Mouse (Mus musculus) cerebellum, postnatal 36 days (tissue): ENCODE data around the gene Dcbld1.
"Not testable (repeated sequence)": the region's sequence is repeated elsewhere in the genome, so short reads cannot be mapped to it uniquely, and the experiment has no call there.

Experiments used
- DNase-seq, 2 experiments: peaks; one replicate each; pipeline ENCODE4 v3.0.0; 2021 to 2022; ENCODE audit warnings: mixed read lengths in 2 of 2

The Dcbld1 gene

DNA sequence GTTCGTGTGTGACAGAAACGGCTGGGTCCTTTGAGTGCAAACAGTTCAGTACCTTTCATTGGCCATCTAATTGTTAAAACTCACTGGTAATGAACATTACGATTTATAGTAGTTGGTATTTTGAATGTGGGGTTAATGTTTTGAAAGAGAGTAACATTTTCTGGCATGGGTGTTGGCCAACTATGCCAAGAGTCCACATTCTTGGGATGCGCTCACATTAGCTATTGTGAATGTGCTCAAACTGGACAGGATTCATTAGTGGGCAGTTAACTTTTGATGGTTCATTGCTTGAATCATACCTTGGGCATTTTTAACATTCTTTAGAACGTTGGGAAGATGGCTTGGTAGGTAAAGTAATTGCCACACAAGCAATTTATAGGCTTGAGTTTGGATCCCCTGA, 30.7 kb downstream of the Dcbld1 start:
- DNase-seq, result no peak

DNA sequence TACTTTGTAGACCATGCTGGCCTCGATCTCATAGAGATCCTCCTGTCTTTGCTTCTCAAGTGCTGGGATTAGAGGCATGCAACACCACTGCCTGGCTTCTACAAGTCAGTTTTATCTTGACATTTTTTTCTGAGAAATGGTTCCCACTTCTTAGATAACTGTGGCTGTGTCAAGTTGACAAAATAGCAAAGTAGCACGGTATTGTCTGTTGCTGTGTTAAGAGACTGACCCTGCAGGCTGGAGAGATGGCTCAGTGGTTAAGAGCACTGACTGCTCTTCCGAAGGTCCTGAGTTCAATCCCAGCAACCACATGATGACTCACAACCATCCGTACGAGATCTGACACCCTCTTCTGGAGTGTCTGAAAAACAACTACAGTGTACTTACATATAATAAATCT, 35.5 kb downstream of the Dcbld1 start:
- no peak for DNase-seq

DNA sequence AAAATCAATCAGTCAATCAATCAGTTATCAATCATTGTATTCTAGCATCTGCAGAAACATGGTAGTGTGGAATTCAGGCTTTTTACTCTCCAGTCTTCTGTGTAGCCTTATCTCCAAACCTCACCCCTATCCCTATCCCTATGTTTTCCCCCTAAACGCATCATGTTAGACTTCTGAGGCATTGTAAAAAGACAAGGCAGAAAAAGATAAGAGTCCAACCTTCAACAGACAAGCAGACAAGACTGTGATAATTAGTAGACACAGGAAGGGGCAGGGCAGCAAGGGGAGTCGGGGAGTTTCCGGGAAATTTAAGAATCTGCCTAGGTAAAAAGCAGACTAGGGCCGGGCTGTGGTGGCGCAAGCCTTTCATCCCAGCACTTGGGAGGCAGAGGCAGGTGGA, 38.0 kb downstream of the Dcbld1 start:
- no peak for DNase-seq

GRCm38 (mm10) chr10:52273012-52273411, 39.6 kb downstream of the Dcbld1 start:
- no peak for DNase-seq

- DNase-seq, result peak; percentile 21 to 25
Measured at GRCm38 (mm10) chr10:52274001-52274909, 40.8 kb downstream of the Dcbld1 start.

DNA sequence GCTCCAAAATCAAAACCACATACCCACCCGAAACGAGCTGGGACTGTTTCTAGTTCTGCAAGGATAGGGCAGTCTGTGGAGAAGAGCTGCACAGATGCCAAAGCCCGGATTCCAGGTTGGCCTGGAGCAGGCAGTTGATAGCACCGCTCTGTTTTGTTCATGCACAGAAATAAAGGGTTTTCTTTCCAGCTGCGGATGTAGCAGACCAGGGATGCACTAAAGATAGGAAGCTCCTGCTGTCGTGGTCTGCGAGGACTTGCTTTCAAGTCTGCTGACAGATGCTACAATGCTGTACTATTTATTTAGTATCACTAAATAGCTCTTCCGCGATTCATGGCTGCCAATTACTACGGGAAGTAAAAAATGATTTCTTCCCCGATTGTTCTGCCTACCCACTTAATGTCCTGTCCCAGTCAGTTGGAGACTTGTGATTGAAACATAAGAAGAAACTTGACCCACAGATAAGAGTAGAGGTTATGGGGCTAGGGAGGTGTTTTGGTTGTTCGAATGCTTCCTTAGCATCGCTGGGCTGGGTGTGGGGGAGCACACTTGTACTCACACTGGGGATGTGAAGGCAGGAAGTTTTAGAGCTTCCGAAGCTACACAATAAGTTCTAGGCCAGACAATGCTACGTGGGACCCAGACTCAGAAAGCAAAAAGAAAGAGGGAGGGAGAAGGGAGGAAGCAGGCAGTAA, 41.6 kb downstream of the Dcbld1 start:
- DNase-seq, result peak in 1 of 2 experiments; percentile 6

GRCm38 (mm10) chr10:52276579-52276978, 43.2 kb downstream of the Dcbld1 start:
- DNase-seq, result no peak

GRCm38 (mm10) chr10:52277564-52277963, 44.1 kb downstream of the Dcbld1 start:
- DNase-seq, result not testable (repeated sequence)

GRCm38 (mm10) chr10:52278011-52278434, 44.6 kb downstream of the Dcbld1 start:
- DNase-seq, result no peak

- no peak for DNase-seq
Measured at GRCm38 (mm10) chr10:52278866-52279265, 45.4 kb downstream of the Dcbld1 start.

DNA sequence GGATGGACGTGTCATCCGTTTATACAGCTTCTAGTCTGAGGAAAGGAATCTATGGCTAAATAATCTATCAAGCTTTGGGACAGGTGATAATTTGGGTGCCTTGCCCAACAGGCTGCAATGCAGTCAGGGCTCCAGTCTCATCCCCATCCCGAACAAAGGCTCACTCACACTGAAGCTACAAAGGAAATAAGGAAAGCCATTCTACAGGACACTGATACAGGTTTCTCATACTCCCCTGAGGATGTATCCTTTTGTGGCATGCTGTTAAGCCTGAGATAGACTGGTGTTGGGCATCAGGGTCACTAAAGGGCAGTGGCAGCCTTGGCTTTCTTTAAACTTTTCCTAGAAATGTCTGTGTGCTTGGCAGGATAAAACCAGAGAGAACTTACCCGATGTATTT, 46.5 kb downstream of the Dcbld1 start:
- DNase-seq, result no peak

DNA sequence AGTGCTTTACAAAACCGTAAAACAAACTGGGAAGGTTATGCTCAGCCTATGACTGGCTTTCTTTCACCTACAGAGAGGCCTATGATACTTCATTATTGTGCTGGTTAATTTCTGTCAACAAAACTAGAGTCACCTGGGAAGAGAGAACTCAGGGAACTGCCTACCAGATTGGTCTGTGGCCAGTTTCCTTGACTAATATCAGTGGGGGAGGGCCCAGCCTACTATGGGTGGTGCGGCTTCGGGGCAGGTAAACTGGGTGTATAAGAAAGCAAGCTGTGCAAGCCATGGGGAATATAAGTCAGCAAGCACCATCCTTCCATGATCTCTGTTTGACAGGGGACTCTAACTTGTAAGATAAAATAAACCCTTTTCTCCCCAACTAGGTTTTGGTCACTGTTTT, 47.2 kb downstream of the Dcbld1 start:
- DNase-seq, result no peak

DNA sequence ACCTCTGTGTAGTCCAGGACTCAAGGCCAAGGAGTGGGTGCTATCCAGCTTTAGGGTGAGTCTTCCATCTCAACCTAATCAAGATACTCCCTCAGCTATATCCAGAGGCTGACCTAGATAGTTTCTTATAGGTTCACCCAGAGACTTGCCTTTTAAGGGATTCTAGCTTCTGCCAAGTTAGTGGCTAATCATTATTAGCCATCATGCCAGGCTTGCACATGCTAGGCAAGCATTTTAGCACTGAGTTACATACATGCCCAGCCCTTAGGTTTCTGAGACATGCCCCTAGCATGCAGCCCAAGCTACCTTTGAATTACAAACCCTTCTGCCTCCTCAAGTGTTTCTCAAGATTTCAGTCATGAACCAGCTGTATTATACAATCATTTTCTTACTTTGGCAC, 47.9 kb downstream of the Dcbld1 start:
- DNase-seq, result no peak

- no peak for DNase-seq
Measured at GRCm38 (mm10) chr10:52284578-52284977, 51.2 kb downstream of the Dcbld1 start.

DNA sequence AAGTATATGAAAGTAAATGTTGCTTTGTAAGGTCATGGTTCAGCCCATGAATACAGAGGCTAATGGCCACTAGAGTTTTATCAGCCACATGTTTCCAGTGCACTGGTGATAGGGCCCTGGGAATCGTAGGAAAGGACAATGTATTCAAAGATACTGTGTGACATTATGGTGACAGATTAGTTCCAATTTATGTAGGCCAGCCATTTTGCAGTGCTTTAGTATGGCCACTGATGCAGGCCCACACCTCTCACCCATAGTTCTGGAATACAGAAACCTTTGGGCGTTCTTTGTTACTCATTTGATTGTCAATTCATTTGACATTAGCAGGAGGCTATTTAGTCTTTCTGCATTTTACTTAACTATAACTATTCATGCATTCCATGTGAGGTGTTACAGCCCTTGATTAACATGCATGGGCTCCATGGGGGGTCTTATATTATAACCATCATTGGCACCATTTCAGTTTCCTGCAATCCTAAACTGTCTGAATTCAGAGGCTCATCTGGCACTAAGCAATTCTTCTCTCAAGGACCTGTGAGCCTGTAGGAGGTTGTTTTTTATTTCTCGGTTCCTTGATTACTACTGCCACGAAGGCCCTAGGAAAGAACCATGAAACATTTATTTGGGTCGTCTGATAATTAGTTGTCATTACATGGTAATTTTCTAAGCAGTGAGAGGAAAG, 54.6 kb downstream of the Dcbld1 start:
- no peak for DNase-seq

- no peak for DNase-seq
Measured at GRCm38 (mm10) chr10:52289261-52289660, 55.8 kb downstream of the Dcbld1 start.

DNA sequence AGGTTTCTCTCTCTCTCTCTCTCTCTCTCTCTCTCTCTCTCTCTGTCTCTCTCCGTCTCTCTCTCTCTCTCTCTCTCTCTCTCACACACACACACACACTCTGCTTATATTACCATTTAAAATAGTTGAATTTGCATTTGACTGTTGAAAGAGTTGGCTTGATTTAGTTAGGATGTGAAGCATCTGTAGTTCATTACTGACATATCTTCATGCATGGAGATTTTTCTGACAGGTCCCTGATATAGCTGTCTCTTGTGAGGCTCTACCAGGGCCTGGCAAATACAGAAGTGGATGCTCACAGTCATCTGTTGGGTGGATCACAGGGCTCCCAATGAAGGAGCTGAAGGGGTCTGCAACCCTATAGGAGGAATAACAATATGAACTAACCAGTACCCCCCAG, 59.0 kb downstream of the Dcbld1 start:
- not testable (repeated sequence) for DNase-seq

DNA sequence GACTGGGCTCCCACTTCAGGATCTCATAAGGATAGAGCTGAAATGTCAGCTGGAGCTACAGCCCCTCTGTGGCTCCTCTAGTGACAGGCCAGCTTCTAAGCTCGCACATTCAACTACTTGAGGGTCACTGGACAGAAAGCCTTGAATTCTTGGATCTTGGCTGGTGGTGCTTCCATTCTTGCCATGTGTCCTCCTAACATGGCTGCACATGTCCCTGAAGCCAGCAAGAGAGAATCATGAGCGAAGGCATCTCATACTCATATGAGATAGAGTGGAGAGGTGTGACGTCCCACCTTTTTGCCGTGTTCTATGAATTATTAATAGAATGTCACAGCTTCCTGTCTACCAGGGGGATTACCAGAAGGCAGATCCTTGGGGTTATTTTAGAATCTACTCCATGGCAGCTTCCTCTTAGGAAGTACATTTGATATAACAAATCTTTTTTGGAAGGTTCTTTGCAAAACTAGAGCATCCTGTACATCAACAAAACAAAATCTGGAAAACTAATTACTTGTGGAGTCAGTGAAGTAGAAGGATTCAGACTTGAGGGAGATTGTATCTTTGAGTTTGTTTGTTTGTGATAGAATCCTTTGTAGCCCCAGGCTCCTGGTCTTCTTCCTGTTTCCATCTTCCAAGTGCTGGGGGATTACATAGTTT, 60.6 kb downstream of the Dcbld1 start:
- no peak for DNase-seq

GRCm38 (mm10) chr10:52295934-52296333, 62.5 kb downstream of the Dcbld1 start:
- no peak for DNase-seq

DNA sequence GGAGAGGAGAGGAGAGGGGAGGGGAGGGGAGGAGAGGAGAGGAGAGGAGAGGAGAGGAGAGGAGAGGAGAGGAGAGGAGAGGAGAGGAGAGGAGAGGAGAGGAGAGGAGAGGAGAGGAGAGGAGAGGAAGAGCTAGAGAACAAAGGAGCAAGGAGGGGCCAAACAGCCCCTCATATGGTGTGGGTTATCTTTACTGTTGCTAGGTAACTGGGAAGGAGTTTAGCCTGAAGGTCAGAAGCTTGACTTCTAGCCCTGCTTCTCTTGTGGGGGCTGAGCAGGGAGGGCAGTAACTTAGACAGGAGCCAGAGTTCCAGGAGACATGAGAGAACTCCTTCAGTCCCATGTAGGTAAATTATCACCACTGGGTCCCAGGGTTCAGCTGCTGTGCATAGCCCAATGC, 65.1 kb downstream of the Dcbld1 start:
- DNase-seq, result not testable (repeated sequence)

DNA sequence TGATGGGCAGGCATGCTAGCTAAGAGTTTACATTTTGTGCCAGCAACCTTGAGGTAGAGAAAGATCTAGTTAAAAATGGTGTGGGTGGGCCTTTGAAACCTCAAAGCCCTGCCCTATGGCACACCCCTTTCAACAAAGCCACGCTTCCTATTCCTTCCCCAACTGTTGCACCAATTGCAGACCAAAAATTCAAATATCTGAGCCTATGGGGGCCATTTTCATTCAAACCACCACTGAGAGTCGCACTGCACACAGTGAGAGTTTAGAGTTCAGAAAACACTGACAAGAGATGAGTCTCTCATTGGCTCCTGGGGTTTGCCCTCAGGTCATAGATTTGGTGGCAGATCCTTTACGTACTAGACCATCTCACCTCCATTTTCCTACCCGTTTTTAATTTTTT, 68.3 kb downstream of the Dcbld1 start:
- no peak for DNase-seq

- DNase-seq, result no peak
Measured at GRCm38 (mm10) chr10:52302271-52302670, 68.9 kb downstream of the Dcbld1 start.

DNA sequence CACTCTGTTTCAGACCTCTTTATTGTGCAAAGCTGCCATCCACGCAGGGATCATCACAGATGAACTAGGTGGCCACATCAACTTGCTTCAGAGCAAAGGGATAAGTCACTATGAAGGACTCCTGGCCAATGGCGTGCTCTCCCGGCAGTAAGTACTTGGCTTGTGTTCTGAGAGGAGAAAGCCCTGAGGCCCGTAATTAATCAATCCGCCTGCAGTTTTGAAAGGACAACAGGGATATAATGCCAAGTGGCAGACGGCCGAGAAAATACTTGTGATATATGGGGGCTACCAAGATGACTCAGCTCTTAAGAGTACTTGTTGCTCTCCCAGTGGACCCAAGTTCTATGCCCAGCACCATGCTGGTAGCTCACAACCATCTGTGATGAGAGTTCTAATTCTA, 71.2 kb downstream of the Dcbld1 start:
- DNase-seq, result no peak
